Mouse (Mus musculus) cerebellum, adult 2 months (tissue): ENCODE measurements around the gene Abi3.

ENCODE experiments used
- CTCF ChIP-seq: fragments of 200-500 bp; IDR thresholded peaks from 2 replicates; pipeline ENCODE4 v1.5.1; 2011; ENCODE audit warnings: low read depth, mild to moderate bottlenecking, control low read depth, low read length, moderate library complexity, borderline replicate concordance; ENCODE audit not compliant: insufficient read depth
- POLR2A ChIP-seq: fragments of 200-500 bp; IDR thresholded peaks from 2 replicates; pipeline ENCODE4 v1.6.1; 2011; ENCODE audit warnings: low read length, control low read depth, borderline replicate concordance; ENCODE audit not compliant: insufficient read depth

GRCm38 (mm10) chr11:95814101-95814500 is 28.2 kb downstream of the Abi3 start:
- TF ChIP-seq CTCF = no peak
- TF ChIP-seq POLR2A = no peak
